Mouse (Mus musculus) kidney, adult 8-10 months (tissue): ENCODE data around the gene St6galnac5.

ENCODE experiments used
- DNase-seq, 2 experiments: peaks; one replicate each; pipeline ENCODE4 v3.0.0; 2022

The St6galnac5 gene

DNA sequence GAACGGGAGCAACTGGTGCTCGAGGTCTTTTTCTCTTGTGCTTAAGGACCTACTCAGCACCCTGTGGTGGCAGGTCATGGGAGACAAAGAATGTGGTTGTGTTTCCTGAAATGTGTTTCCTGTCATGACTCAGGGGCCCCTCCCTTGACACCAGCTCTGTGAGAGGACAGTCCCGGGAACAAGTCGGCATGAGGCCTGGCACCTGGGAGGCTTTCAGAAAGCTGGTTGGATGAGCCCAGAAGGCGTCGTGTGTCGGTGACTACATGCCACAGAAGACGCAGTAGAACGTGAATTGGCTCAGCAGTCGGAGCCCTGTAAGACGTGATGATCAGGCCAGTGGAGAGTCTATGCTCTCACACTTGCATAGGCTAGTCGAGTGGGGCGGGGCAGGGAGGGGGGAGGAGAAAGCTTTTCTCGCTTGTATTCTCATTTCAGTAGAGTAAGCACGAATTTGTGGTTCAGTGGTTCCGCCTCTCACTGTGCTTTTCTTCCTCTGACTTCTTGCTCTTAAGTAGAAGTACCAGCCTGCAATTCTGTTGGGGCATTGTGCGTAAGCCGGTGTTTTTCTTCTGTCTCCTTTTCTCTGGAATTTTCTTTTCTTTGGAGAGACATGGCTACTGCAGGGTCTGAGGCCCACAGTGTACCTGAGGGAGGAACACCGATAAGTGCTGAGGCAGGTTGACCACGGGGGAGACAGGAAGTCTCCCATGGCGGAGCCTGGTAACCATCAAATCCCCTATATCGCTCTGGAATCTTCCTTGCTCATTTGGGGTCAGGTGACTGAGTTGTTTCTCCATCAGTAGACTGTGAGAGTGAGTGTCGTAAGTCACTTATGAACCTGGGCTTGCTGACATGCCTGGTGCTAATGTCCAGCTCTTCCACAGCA, 69.6 kb downstream of the St6galnac5 start:
- DNase-seq, result no peak

DNA sequence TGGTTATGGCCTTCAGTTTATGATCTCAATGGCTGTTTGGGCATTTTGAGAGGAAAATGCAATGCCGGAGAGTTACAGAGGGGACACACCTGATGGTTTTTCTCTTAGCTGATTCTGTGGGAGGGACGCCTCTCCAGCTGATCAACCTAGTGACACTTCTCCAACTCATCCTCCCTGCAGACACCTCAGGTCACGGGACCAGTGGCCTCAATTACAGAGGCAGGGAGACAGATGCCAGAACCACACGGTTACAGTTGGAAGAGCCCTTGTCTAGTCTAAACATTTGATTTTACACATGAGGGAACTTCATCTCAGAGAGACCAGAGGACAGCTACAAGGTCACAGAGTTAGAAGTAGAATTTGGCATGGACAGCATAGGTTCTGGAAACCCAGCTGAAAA, 70.5 kb downstream of the St6galnac5 start:
- no peak for DNase-seq

DNA sequence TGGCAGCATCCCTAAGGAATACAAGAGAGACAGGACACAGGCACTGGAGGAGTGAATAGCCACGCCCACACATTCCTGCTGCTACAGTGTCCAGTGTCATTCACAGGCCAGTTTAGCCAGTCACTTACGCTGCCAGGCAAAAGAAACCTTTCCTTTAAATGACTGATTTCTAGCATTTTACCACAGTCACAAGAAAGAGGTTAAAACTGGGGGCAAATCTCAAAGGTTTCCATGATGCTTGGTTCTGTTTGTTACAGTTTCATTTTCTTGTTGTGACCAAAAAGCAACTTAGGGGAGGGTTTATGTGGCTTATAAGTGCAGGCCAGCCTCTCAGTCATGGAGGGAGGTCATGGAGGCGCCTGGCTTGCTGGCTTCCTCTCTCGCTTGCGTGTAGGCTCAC, 74.4 kb downstream of the St6galnac5 start:
- no peak for DNase-seq

- no peak for DNase-seq
Observed at GRCm38 (mm10) chr3:152907087-152907486, 75.0 kb downstream of the St6galnac5 start.

DNA sequence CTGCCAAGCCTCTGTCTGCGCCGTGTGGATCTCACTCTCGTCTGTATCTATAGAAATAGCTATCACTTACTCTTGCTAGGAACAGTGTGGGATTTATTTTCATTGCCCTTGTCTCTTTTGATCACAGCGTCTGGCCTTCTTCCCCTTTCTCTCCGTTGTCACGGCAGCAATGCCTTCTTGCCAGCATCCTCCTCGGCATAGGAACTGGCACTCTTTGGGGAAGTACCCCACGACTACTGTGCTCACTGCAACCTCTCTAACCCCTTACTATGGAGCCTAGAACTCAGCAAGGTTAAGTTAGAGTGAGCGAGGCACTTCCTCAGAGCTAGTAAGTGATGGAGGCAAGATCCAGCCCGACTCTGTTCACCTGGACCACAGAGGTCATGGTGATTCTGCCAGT, 76.2 kb downstream of the St6galnac5 start:
- DNase-seq, result no peak

DNA sequence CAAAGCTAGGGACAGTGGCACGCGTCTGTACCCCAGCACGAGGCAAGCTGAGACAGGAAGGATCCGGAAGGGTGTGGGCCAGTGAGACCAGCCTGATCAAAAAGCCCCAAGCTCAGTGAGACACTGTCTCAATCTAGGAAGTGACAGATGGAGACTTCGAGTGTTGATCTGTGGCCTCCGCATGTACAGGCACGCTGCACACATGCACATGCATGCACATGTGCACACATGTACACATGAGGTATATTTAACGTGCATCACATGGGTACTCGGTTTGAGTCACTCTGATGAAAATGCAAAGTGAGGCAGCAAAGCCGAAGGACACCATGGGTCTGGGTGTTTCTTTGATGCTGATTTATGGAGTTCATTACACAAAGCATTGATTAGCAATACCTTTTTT, 77.0 kb downstream of the St6galnac5 start:
- DNase-seq, result no peak

DNA sequence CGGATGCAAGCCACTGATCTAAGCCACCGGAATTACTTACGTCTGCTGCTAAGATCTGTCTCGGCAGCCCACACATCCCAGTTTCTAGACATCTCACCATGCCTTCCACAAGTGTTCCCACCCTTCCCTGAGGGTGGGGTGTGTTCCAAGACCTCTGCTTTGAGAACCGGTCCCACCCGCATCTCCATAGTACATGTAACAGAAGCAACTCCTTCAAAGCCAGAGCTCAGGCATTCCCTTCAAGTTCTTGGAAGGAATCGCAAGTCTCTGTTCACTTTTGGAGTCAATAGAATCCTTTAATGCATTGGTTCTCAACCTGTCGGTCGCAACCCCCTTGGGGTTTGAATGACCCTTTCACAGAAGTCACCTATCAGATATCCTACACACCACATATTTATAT, 83.1 kb downstream of the St6galnac5 start:
- DNase-seq, result no peak

DNA sequence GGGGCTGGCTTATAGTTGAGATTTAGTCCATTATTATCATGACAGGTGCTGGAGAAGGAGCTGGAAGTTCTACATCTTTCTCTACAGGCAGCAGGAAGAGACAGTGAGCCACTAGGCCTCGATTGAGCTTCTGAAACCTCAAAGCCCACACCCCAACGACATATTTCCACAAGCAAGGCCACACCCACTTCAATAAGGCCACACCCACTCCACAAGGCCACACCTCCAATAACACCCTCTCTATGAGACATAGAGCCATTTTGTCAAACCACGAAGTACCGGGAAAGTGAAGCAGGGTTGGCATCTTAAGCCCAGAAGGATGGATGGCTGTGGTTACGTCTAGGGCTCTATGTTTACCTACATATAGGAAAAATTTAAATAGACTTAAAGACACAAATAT, 84.8 kb downstream of the St6galnac5 start:
- no peak for DNase-seq

- DNase-seq, result no peak
Observed at GRCm38 (mm10) chr3:152896111-152896510, 85.9 kb downstream of the St6galnac5 start.

DNA sequence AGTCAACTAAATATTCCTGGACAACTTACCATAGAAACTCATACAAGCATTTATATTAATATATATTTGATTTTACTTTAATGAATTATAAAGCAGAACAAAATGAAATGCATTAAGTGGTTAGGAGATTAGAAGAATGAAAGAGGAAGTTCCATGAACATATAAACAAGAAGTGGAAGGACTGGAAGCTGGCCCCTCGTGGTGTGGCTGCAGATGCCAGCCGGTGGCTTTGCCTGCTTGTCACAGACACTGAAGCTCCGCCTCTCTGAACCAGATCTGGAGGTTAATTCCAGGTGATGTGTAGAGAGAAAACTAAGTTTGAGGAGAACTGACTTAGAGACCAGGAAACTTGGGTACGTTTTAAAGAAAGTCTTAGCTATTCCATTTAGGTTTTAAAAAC, 87.1 kb downstream of the St6galnac5 start:
- no peak for DNase-seq

GRCm38 (mm10) chr3:152888116-152888515, 93.9 kb downstream of the St6galnac5 start:
- DNase-seq, result no peak

DNA sequence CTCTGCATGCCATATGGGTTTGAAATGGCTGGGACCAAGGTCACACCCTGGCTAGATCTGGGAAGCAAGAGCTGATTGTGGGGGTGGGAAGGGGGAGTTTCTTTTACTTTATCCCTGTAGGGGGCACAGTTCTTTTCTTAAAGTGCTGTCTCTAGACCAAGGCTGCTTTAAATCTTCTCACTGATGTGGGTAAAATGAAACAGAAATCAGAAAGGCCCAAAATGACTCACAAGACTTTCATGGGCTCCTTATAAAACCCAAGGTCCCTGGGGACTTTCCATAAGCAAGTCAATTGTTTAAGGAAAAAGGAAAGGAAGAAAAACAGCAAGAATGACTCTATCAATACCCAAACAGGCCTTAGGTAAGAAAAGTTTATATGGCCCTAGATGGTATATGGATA, 95.3 kb downstream of the St6galnac5 start:
- no peak for DNase-seq

DNA sequence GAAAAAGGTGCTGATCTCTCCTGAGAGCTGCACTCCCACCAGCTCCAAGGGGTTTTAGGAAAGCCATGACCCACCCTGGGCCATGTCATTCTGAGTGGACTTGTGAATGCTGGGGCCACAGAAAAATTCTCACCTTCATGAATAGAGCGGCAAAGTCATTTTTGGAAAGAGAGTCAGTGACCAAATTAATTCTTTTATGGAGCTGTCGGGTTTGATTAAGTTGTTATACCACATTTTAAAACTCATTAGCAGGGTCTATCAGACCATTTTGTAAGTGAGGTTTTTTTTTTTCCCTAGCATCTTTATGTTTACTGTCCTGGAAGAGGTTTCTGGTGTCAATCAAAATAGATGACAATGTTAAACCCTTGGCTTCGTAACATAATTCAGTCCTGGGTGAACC, 98.5 kb downstream of the St6galnac5 start:
- no peak for DNase-seq

GRCm38 (mm10) chr3:152881706-152882105, 100.3 kb downstream of the St6galnac5 start:
- DNase-seq, result no peak

DNA sequence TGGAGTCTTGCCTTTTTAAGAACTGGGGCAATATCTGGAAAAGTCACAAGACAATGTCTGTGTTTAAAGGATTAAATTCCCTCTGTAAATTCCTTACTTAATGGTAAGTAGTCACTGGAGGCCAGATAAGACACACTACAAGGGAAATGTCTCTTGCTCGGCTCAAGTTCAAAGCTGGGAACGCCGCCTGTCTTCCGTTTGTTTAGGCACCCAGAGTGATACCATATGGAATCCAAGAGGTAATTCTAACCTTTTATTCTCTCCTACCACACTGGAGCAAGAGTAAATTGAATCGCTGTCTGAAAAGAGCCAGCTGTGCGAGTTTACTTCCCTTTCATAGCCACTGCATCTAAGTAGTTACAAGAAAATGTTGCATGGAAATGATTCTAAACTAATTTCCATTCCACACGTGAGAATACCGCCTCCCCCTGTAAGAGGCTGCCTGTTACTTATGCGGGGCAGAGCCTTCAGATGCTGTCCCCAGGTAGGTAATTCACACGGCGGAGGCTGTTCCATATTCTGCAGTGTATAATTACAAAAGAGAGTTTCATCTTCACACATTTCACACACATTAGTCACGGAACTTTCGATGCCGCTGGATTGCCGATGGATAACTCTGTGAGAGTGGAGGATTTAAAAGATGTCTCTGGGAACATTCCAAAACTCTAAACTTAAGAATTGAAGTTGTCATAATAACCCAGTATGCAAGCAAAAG, 101.8 kb downstream of the St6galnac5 start:
- DNase-seq, result no peak

DNA sequence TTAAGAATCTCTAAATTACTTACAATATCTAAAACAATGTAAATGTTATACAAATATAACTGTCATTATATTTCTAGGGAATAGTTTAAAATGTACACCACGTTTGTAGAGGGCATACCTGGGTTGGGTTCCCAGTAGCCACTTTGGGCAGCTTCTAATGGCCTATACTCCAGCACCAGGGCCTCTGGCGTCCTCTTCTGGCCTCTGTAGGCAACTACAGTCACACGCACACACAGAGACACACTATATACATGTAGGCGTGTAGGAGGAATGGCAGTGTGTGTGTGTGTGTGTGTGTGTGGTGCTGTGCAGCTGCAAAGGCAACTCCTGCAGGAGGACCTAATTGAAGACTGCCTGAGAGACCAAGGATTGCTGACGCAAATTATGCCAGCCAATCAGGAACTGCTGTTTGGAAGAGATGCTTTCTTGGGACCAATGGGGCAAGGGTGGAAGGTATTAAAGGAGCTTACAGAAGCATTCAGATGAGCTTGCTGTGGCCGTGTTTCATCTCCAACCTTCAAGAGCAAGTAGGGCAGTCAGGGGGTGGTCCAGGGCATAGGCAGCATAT, 106.2 kb downstream of the St6galnac5 start:
- no peak for DNase-seq

DNA sequence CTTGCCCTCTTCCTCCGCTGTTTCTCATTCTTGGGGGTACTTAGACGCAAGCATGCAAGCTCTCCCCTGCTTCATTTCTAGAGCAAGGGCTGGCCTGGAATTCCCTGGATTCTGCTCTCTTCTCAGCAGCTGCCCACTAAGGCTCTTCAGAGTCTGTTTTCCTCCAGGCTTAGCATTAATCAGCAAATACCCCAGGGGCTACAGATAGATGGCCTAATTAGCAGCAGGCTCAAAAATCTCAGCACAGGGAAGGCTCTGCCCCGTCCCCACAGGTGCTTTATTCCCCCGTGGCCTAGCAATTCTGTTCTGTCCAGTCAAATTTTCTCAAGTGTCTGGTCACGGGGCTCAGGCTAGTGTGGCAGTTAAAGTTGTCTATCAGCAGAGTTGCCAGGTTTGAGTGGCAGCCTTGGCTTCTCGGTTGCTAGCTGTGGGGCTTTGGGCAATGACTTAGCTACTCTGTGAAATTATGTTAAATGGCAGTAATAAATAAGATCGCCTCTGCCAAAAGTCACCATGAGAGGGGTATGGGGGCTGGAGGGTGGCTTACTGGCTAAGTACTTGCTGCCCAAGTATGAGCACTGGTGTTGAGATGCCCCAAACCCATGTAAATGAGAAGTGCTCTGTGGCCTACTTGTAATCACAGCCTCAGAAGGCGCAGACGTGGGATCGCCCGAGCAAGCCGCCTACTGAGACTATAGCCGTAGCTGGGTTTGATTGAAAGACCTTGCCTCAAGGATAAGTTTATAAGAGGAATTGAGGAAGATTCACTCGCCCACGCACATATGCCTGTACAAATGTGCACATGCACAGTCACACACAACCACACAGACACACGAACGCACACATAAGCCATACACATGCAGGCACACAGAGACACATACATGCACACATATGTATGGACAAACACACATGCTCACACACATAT, 107.4 kb downstream of the St6galnac5 start:
- no peak for DNase-seq

GRCm38 (mm10) chr3:152872596-152872995, 109.5 kb downstream of the St6galnac5 start:
- no peak for DNase-seq

GRCm38 (mm10) chr3:152872054-152872453, 110.0 kb downstream of the St6galnac5 start:
- DNase-seq, result no peak

DNA sequence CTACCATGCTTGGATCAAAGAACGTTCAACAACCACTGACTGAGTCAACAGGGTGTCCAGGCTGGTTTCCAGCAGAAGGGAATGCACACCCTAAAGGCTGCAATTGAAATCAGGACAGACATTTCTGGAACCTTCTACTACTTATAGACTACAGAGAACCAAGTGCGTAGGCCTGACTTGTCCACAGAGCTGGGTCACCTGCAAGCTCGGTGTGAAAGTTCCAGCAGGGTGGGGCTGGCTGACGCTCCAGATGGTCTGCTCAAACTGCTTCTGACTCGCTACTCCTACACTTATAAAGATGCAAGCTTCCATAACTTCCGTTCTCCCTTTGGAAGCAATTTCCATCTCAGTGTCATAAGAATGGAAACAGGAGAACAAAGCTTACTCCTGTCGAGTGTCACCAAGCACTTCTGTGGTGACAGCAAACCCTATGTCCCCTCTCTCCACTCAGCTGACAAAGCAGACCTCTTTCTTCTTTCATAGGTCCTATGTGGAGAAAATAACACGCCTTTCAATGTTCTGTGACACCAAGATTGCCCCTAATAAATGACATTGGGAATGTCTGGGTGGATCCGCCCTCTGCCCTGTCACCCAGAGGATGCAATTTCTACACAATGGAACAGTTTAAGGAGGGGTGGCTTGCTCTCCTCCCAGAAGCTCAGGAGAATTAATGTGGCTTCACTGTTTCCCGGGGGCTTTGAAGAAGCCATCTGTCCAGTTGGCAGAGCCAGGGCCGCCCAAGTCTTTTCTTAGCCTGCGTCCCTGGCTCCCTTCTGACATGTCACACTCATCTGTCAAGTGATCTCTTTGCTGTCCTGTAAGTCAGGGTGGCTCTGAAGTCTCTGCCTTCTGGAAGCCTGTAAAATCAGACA, 114.2 kb downstream of the St6galnac5 start:
- no peak for DNase-seq

- no peak for DNase-seq
Observed at GRCm38 (mm10) chr3:152866035-152866965, 115.7 kb downstream of the St6galnac5 start.
